Mouse (Mus musculus) frontal cortex, postnatal 36 days (tissue): Measurements from ENCODE around the gene Zfp414.
"Not testable (repeated sequence)": the region's sequence is repeated elsewhere in the genome, so short reads cannot be mapped to it uniquely, and the experiment has no call there.

Experiments
- DNase-seq, 2 experiments: peaks; one replicate each; pipeline ENCODE4 v3.0.0; 2022; ENCODE audit warnings: low spot score in 2 of 2

The Zfp414 gene

DNA sequence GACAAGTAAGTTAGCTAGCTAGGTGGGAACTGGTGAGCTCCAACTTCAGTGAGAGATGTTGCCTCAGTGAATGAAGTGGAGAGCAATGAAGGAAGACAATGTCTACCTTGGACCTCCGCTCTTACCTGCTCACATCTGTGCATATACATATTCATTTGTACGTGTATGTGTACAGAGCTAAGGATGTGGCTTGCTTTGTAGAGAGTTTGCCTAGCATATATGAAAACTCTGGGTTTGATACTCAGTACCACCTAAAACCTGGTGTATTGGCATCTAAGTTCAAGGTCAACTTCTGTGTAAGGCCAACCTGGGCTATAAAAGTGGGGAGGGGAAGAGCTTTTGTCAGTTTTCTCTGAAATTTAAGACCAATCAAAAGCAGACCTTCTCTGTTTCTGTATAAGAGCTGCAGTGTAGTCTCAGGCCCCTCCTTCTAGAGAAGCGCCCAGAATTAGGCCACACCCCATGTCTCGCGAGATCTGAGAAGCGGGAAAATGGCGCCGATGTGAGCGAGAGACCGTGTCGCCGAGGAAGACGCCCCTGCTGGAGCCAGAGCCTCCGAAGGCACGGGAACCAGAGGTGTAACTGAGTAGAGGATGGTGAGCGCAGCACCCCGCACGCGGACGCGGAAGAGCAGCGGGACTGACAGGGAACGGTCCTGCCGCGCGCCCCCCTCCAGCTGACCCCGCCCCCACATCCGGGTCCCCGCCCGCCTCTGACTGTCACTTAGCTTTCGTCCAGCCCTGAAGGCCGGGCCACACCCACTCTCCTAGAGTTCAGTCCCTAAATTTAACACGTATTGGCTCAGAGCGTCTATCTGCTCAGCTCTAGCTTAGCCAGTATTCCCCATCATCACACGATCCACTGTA, at the start of gene Zfp414:
Gene Zfp414 (plus strand): TSS at position 470 of the 866 bp plus-strand sequence.
- peak; percentile 90 to 91 for DNase-seq

DNA sequence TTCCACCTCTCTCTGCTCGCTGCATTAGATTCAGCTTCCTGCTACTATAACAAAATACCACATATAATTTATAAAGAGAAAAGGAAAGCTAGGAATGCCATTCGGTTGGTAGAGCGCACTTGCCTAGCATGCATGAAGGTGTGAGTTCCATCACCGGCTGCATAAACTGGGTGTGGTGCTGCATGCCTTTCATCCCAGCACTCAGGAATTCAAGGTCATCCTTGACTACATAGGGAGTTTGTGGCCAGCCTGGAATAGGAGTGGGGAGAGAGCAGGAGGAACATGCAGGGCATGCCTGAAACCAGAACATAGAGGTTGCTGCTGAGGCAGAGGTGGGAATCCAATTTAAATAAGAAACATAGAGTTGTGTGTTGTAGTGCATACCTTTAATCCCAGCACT, 44.8 kb upstream of the Zfp414 start:
- no peak for DNase-seq

- no peak for DNase-seq
These were observed 42.9 kb upstream of the Zfp414 start for GRCm38 (mm10) chr17:33586011-33586410.

- no peak for DNase-seq
These were observed 31.6 kb upstream of the Zfp414 start for GRCm38 (mm10) chr17:33597271-33597670.

DNA sequence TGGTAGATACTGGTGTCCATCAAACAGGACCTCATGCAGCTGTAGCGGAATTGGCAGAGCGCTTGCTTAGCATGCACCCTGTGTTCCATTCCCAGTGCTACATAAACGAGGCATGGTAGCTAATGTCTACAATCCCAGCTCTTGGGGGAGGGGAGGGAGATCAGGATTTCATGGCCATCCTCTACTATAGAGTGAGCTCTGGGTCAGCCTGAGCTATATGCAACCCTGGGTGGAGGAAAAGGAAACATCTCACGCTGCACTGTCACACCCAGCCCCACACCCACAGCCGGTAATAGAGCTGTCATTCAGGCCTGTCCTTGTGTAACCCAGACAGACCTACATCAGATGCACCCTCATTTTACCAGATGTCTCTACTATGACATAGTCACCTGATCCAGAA, 30.4 kb upstream of the Zfp414 start:
- DNase-seq = no peak

- no peak for DNase-seq
These were observed 28.9 kb upstream of the Zfp414 start for GRCm38 (mm10) chr17:33599836-33600475.

DNA sequence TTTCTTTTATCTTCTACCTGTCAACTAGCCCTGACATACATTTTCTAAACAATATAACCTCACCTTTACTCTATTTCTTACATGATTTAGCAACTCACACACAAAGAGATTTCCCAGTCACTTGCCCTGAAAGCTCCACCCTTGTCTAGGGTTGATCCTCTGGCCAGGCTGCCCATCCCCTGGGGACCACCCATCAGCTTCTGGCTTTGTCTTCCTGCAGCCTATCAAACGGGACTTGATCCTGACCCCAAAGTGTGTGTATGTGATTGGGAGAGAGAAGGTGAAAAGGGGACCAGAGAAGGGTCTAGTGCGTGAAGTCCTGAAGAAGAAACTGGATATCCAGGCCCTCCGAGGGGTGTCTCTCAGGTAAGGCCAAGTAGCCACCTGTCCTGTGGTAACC, 28.1 kb upstream of the Zfp414 start:
- DNase-seq = no peak

- DNase-seq = no peak
These were observed 26.9 kb upstream of the Zfp414 start for GRCm38 (mm10) chr17:33601947-33602346.

DNA sequence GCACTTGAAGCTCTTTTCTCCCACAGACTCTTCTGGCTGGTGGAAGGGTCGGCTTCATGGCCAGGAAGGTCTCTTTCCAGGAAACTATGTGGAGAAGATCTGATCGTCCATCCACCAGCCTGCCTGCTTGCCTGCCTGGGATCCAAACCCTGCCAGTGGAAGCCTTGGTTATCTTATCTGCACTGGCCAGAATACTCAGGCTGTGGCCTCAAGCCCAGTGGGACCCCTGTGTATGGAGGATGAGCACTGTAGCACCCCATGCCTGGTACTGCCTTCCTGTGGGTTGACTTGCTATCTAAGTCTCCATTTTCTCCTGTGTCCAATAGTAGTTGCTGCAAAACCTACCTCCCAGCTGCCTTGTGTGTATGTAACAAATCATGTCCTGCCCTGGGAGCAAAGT, 21.6 kb upstream of the Zfp414 start:
- no peak for DNase-seq

DNA sequence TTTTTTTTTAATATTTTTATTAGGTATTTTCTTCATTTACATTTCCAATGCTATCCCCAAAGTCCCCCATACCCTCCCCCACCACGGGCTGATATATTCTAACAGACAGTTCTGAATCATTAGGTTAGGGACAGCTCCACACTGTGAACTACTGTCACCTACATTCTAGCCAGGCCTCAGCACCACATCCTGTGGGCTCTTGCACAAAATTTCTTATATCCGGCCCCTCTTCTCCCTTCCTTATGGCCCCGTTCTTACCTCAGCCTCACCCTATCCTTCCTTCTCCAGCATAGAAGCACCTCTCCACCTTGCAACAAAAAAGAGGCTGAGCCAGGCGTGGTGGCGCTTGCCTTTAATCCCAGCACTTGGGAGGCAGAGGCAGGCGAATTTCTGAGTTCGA, 18.3 kb upstream of the Zfp414 start:
- DNase-seq = no peak

GRCm38 (mm10) chr17:33613726-33614125, 15.2 kb upstream of the Zfp414 start:
- DNase-seq = not testable (repeated sequence)

DNA sequence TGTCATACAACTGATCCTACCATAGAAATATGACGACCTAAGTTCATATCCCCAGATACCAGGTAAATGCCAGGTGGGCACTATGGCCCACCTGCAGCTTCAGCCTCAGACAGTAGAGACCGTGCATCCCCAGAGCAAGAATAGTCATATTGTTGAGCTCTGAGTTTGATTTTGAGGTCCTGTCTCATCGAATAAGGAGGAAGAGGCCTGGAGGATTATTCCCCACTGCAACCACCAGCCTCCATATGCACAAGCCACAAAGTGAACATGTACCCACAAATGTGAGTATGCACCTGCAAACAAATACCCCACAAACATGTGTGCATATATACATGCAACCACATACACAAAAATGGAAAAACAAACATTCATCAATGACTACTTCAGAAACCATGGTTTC, 1.6 kb upstream of the Zfp414 start:
- no peak for DNase-seq

DNA sequence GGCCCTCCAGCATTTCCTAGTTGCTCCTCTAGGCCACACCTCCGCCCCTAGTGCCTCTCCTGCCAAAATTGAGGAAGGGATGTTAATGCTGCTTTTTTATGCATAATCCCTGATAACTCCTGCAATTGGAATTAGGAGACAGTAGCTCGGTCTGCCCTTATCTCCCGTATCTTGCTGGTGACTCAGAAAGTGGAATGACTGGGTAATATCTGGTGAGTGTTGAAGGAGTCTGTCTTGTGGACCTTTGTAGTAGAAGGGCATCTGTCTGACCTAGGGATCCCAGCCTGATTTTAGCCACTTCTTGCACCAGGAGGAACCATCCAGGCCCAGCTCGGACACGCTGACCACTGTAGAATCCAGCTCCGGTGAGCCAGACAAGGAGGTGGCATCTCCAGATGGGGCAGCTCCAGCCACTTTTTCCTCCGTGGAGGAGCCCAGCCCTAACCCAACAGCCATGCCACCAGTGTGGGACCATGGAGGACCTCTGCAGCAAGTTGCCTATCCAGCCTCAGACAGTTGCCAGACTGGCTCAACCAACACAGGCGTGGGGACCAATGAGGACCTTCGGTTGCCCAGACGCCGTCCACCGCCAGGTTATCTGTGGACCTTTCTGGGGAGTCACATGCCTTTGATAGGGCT, 716 bp downstream of the Zfp414 start:
- no peak for DNase-seq

DNA sequence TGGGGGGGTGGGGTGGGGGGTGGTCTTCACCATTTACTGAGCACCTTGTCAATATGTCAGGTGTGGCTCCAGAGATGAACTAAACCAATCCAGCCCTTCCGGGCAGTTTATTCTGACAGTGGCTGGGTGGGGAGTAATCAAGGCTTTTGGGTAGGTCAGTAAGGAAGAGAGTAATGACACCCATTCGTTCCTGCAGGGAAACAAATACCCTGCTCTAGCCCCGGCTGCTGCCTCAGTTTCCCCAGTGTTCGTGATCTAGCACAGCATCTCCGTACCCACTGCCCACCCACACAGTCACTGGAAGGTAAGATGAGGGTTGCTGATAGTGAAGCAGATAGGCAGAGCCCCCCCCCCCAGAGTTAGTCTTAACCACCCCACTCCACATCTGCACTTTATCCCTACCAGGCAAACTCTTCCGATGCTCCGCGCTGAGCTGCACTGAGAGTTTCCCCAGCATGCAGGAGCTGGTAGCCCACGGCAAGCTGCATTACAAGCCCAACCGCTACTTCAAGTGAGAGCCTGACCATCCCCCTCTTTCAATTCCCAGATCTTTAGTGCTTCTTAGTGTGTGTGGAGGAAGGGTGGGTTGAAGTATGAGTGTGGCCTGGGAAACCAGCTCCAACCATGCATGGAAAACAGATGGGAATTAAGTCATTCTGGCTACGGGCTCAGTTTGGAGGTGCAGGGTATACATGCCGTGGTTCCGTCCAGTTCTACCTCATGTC, 1.4 kb downstream of the Zfp414 start:
- DNase-seq = no peak

DNA sequence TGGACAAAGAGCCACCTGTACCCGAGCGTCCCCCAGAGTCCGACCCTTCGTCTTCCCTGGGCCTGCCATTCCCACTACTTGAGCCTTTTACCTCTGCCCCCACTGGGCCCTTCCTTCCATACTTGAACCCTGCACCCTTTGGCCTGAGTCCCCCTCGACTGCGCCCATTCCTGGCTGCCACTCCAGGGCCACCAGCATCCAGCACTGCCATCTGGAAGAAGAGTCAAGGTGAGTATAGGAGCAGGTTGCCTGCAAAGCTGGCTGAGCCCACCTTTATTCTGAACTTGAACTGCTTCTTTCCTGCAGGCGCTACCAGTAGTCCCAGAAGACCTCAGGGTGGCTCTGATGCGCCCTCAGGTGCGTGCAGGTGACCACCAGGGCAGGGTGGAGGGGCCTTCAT, 2.3 kb downstream of the Zfp414 start:
- no peak for DNase-seq

- DNase-seq = no peak
These were observed 2.9 kb downstream of the Zfp414 start for GRCm38 (mm10) chr17:33631796-33632195.

DNA sequence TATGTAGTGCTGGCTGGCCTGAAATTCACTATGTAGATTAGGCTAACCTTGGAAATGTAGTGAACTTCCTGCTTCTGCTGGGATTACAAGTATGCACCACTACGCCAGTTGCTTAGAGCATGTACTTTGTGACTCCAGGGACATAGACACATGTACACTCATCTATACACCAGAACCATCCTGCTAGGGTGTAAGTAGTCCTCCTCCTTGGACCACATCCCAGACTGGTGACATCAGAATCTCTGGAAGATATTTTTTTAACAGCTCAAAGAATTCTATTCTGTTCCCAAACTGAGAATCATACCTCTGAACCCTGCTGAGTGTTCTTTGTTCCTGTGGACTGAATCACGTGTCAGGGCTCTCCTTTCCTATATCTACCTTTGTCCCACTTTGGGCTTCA, 8.1 kb downstream of the Zfp414 start:
- DNase-seq = peak; percentile 39 to 77

GRCm38 (mm10) chr17:33637516-33638276, 8.8 kb downstream of the Zfp414 start, which contains the start of gene Pram1:
Gene Pram1, plus strand, starts transcription at chr17:33638056.
- no peak for DNase-seq

DNA sequence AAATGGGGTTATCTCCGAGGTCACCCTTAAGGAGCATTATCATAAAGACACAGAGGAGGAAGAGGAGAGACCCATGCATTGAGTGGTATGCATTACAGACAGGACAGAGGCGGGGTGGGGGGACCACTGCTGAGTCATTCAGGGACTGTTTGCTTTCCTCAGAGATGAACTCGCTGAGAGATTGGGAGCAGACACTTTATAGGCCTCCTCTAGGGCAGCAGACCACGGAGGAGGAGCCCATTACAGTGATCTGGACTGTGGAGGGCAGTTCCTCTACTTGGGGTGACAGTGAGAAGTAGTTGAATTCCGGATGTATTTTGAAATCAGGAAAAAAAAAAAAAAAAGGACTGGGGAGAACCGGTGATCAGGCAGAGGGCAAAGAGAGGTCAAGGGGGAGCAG, 10.9 kb downstream of the Zfp414 start:
- DNase-seq = no peak

GRCm38 (mm10) chr17:33644068-33644467, 15.2 kb downstream of the Zfp414 start:
- no peak for DNase-seq

DNA sequence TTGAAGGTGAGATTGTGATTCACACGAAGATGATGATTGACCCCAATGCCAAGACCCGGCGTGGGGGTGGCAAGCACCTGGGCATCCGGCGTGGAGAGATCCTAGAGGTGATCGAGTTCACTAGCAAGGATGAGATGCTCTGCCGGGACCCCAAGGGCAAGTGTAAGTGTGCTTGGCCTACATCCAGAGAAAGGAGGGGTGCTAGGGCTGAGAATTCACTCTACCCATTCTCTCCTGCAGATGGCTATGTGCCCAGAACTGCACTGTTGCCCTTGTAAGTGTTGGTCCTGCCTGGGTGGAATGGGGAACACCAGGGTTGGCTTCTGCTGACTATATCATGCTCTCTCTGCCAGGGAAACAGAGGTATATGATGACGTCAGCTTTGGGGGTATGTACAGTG, 16.2 kb downstream of the Zfp414 start:
- DNase-seq = no peak
